Mouse (Mus musculus) ES-E14 (cell line): ENCODE measurements around the gene Prmt2.

ENCODE experiments used
- CHD2 ChIP-seq: IDR thresholded peaks from 2 replicates; pipeline ENCODE4 v1.6.1; 2014; ENCODE audit warnings: mild to moderate bottlenecking, low read depth, low read length, inconsistent platforms
- HCFC1 ChIP-seq: IDR thresholded peaks from 2 replicates; pipeline ENCODE4 v1.6.1; 2012; ENCODE audit warnings: low read length, inconsistent platforms, borderline replicate concordance; ENCODE audit not compliant: insufficient read depth
- MAFK ChIP-seq: IDR thresholded peaks from 2 replicates; pipeline ENCODE4 v1.6.1; 2014; ENCODE audit warnings: mild to moderate bottlenecking, low read depth, low read length, inconsistent platforms; ENCODE audit not compliant: insufficient read depth
- ZC3H11A ChIP-seq: IDR thresholded peaks from 2 replicates; pipeline ENCODE4 v1.6.1; 2012; ENCODE audit warnings: low read depth, mild to moderate bottlenecking, inconsistent platforms, low read length, borderline replicate concordance
- ZNF384 ChIP-seq: IDR thresholded peaks from 2 replicates; pipeline ENCODE4 v1.6.1; 2012; ENCODE audit warnings: low read depth, low read length, inconsistent platforms

GRCm38 (mm10) chr10:76253536-76253935, 15.9 kb upstream of the Prmt2 start, which contains the start of gene S100b:
- no peak for TF ChIP-seq CHD2
- TF ChIP-seq ZC3H11A = no peak
- TF ChIP-seq MAFK = no peak
- no peak for TF ChIP-seq HCFC1
- TF ChIP-seq ZNF384 = no peak
